Mouse (Mus musculus) lung, adult 2 months (tissue): ENCODE data around the gene Acsf3.

Experiments
- CTCF ChIP-seq: fragments of 200-500 bp; IDR thresholded peaks from 2 replicates; pipeline ENCODE4 v1.5.1; 2011; ENCODE audit warnings: mild to moderate bottlenecking, low read length, control low read depth; ENCODE audit not compliant: insufficient read depth
- POLR2A ChIP-seq: fragments of 200-500 bp; IDR thresholded peaks from 2 replicates; pipeline ENCODE4 v1.6.1; 2011; ENCODE audit warnings: low read depth, mild to moderate bottlenecking, control low read depth, low read length, borderline replicate concordance; ENCODE audit errors: extremely low read depth

- TF ChIP-seq POLR2A (no peak), CTCF (no peak)
Observed at GRCm38 (mm10) chr8:122761109-122761508, 14.2 kb upstream of the Acsf3 start.
